Mouse (Mus musculus): ENCODE measurements around the gene Prlr. TPM values are rescaled to one million over a fixed set of nuclear protein-coding genes. Genes with fewer than 3 reads are reported as not detected.

The Prlr gene
- polyA plus RNA-seq, 1 experiment from 2014 or later, result 0.04 TPM

DNA sequence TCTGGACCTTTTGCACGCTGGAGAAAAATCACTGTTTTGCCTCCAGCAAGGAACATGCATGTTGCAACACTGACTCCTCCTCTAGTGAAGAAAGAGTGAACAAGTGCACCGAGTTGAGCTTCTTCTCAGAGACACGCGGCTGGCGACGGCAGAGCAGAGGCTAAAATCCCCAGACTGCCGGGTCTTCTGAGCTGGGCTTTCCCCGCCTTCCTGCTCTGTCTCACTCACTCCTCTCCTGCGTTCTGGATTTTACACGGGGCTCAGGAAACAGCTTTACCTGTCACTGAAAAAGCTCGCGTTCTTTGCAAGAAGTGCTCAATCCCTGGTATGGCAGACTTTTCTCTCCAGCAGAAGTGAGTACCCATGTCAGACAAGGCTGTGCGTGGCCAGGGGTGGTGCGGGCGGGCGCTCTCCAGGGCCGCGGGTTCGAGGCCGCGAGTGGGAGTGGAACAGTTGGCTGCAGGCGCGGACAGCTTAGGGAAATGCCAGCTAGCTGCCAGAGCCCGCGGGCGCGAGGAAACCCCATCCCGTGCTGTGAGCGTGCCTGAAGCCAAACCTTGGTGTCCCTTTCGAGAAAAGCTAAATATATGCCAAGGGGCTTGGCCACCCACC is 587 bp downstream of the Prlr start:
- Histone ChIP-seq H3K9me3 (ENCODE audit: low read depth, low read length) (no peaks in the 10 kb centered on the region), H3K27ac (ENCODE audit: low read depth) (no peak overlapping the region), H3K27me3 (ENCODE audit: insufficient read depth, low read length) (no peaks in the 10 kb centered on the region), H3K4me3 (ENCODE audit: low read depth, low read length) (peak overlapping the region; percentile 34), H3K4me2 (peak overlapping the region; percentile 67), H3K9ac (peak overlapping the region; percentile 32), H3K4me1 (ENCODE audit: insufficient read depth) (no peaks in the 10 kb centered on the region), H3K36me3 (ENCODE audit: insufficient read depth) (no peaks in the 10 kb centered on the region)
- DNase-seq (peak; percentile 34), ATAC-seq (ENCODE audit: insufficient read depth) (no peak)
- no peak for TF ChIP-seq CTCF (IDR thresholded peaks at IDR 0.05; ENCODE audit: low read depth)
- under 1% methylated on average over 30 of the region's 30 CpGs for WGBS

DNA sequence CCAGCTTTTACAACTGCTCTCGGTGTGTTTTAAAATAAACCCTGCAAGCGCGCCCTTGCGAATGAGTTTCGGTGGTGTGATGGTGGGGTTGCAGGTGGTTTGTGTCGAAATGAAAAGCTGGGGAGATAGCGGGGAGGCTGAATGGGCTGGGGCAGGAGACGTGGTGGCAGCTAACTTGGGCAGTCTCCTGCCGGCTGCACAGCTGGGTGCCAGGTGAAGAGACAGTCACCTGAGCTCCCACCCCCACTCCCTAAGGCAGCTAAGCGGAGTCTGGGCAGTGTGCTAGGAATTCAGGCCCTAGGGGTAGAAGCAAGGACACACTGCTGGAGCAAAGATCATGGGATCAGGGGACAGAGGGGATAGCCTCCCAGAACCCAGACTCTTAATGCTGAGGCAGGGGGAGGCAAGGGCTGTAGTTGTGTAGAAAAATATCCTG is 1.1 kb downstream of the Prlr start:
- Histone ChIP-seq H3K36me3 (ENCODE audit: insufficient read depth) (no peaks in the 10 kb centered on the region), H3K27ac (ENCODE audit: low read depth) (no peak overlapping the region), H3K27me3 (ENCODE audit: insufficient read depth, low read length) (no peaks in the 10 kb centered on the region), H3K9ac (peak overlapping the region; percentile 32), H3K4me1 (ENCODE audit: insufficient read depth) (no peaks in the 10 kb centered on the region), H3K9me3 (ENCODE audit: low read depth, low read length) (no peaks in the 10 kb centered on the region), H3K4me3 (ENCODE audit: low read depth, low read length) (peak overlapping the region; percentile 34), H3K4me2 (peak overlapping the region; percentile 67)
- TF ChIP-seq CTCF (IDR thresholded peaks at IDR 0.05; ENCODE audit: low read depth), result no peak
- WGBS, result 4% methylated on average over 10 of the region's 10 CpGs
- peak; percentile 2 for DNase-seq
- ATAC-seq (ENCODE audit: insufficient read depth), result no peak

DNA sequence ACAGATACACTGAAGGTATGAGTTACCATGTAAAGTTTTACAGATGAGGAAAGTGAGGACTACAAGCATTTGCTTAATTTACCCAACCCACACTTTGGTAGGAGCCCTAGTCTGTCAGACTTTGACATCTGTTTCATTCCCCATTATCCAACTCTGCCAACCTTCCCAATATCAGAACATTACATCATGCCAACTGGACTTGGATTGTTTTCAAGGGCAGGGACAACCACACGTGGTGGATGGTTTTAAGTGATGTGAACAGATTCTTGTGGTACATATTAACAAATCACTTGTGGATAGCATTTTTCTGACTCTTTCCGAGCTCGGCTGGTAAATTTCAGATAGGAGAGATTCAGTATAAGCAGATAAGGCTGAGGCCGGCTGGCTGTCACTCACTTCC is 3.7 kb downstream of the Prlr start:
- H3K36me3 ChIP-seq (ENCODE audit: insufficient read depth), result no peaks in the 10 kb centered on the region
- no peak for DNase-seq
- no peaks in the 10 kb centered on the region for H3K4me1 ChIP-seq (ENCODE audit: insufficient read depth)
- H3K27me3 ChIP-seq (ENCODE audit: insufficient read depth, low read length), result no peaks in the 10 kb centered on the region
- ATAC-seq (ENCODE audit: insufficient read depth), result no peak
- no peak overlapping the region for H3K9ac ChIP-seq
- no peak overlapping the region for H3K4me3 ChIP-seq (ENCODE audit: low read depth, low read length)
- H3K4me2 ChIP-seq, result no peak overlapping the region
- no peak overlapping the region for H3K27ac ChIP-seq (ENCODE audit: low read depth)
- no peak for TF ChIP-seq CTCF (IDR thresholded peaks at IDR 0.05; ENCODE audit: low read depth)
- no peaks in the 10 kb centered on the region for H3K9me3 ChIP-seq (ENCODE audit: low read depth, low read length)
- WGBS, result 52% methylated on average over 4 of the region's 4 CpGs

DNA sequence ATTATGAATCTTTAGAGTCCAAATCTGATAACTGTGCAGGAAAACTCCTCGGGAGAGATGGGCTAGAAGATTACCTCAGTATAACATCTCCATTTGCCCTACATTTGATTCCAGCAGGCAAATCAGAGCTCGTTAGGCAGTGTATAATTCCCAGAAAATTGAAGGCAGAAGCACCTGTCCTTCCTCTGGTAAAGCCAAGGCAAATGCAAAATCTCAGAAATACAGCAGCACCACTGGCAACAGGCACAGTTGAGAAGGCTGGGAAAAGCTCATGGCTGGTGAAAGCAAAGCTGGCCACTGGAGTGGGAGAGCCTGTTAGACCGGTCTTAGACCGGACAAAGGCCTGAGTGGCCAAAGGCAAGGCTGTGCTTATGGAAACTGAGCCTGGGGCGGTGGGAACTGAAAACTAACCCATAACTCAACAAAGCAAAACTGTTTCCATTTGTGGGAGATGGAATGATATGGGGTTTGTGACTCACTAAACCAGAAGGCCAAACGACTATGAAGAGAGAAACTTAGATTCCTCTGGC is 15.1 kb downstream of the Prlr start:
- WGBS, result 67% methylated on average over 6 of the region's 6 CpGs
- no peak for ATAC-seq (ENCODE audit: insufficient read depth)
- DNase-seq, result no peak
- Histone ChIP-seq H3K9me3 (ENCODE audit: low read depth, low read length) (no peaks in the 10 kb centered on the region), H3K4me2 (no peak overlapping the region), H3K36me3 (ENCODE audit: insufficient read depth) (no peaks in the 10 kb centered on the region), H3K27ac (ENCODE audit: low read depth) (no peak overlapping the region), H3K4me3 (ENCODE audit: low read depth, low read length) (no peak overlapping the region), H3K9ac (no peak overlapping the region), H3K4me1 (ENCODE audit: insufficient read depth) (no peaks in the 10 kb centered on the region), H3K27me3 (ENCODE audit: insufficient read depth, low read length) (no peaks in the 10 kb centered on the region)
- no peak for TF ChIP-seq CTCF (IDR thresholded peaks at IDR 0.05; ENCODE audit: low read depth)

DNA sequence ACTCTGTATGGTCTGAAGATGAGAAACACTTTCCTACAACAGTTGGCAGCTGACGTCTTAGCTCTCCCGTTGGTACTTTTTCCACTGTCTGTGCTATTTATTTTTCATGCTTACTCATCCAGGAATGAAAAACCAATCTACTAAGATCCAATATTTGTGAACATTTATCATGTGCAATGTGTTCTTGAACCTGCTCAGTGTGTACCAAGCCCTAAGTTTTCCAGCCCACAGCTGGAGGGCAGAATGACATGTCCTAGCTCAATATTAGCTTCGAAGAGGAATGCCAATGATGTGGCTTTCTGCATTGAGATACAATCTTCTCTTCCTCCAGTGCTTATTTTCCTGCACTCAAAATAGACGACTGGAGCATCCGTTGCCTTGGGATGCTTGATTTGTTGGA is 24.0 kb downstream of the Prlr start:
- no peak overlapping the region for H3K4me3 ChIP-seq (ENCODE audit: low read depth, low read length)
- H3K4me1 ChIP-seq (ENCODE audit: insufficient read depth), result no peaks in the 10 kb centered on the region
- H3K9ac ChIP-seq, result no peak overlapping the region
- no peak overlapping the region for H3K27ac ChIP-seq (ENCODE audit: low read depth)
- no peaks in the 10 kb centered on the region for H3K36me3 ChIP-seq (ENCODE audit: insufficient read depth)
- H3K9me3 ChIP-seq (ENCODE audit: low read depth, low read length), result no peaks in the 10 kb centered on the region
- TF ChIP-seq CTCF (IDR thresholded peaks at IDR 0.05; ENCODE audit: low read depth), result no peak
- ATAC-seq (ENCODE audit: insufficient read depth) (no peak), DNase-seq (no peak)
- H3K4me2 ChIP-seq, result no peak overlapping the region
- H3K27me3 ChIP-seq (ENCODE audit: insufficient read depth, low read length), result no peaks in the 10 kb centered on the region
- WGBS, result 78% methylated on average over 5 of the region's 5 CpGs

DNA sequence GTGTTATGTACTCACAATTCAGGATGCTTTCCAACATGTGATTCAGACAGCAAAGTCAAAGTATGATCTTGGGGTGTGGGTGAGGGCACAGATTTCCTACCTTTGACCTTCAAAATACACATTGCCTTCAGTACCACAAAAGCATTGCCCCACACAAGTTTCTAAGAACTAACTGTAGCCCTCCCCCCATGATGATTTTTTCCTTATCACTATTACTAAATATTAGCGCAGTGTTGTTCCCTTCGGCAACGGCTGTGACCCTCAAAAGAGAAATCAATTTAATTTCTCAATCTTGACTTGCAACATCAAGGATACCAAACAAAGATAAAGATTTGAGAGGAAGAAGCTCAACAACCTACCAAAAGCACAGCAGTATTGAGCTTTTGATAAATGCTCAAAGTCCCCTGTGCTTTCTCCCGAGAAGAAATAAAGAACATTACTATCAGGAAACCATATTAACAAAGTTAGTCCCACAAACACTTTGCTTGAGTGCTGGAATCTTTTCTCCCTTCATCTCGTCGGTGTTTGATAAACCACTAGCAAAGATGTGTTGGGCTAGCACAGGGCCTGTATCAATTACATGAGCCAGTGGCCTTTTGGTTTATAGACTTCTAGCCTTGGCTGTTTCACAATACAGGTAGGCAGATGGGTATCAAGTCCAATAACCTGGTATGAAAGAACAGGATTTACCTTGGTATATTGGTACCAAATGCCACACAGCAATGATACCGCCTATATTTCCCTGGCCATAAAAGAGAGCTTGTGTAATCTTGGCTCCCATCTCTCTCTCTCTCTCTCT is 25.7 kb downstream of the Prlr start:
- DNase-seq (no peak), ATAC-seq (ENCODE audit: insufficient read depth) (no peak)
- 83% methylated on average over 7 of the region's 7 CpGs for WGBS

DNA sequence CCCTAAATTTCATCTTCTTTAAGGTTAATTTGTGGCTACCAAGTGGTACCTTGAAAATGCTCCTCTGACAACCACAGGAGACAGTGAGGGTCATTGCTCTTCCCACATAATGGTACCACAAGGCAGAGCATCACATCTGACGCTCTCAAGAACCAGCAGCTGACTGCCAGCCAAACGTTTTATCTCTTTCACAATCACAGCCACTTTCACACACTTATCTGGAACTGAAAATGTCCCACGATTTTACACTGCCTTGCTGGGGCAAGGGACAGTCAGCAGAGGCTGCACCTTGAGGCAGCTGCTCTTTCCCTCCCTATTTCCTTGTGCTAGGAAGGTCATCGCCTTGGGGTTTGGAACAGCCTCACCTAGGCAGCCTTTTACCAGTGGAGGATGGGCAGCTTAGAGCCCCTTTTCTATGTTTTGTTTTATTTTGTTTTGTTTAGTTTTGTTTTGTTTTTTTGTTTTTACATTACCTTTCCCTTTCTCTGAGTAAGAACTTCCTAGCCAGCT is 33.3 kb downstream of the Prlr start:
- no peak overlapping the region for H3K27ac ChIP-seq (ENCODE audit: low read depth)
- no peak for DNase-seq
- TF ChIP-seq CTCF (IDR thresholded peaks at IDR 0.05; ENCODE audit: low read depth), result no peak
- no peak overlapping the region for H3K9ac ChIP-seq
- H3K4me2 ChIP-seq, result no peak overlapping the region
- H3K4me1 ChIP-seq (ENCODE audit: insufficient read depth), result no peaks in the 10 kb centered on the region
- no peaks in the 10 kb centered on the region for H3K36me3 ChIP-seq (ENCODE audit: insufficient read depth)
- H3K27me3 ChIP-seq (ENCODE audit: insufficient read depth, low read length), result no peaks in the 10 kb centered on the region
- 36% methylated on average over 4 of the region's 4 CpGs for WGBS
- no peak overlapping the region for H3K4me3 ChIP-seq (ENCODE audit: low read depth, low read length)
- H3K9me3 ChIP-seq (ENCODE audit: low read depth, low read length), result no peaks in the 10 kb centered on the region
- ATAC-seq (ENCODE audit: insufficient read depth), result no peak

More for the DNA sequence above, 25.7 kb downstream of the Prlr start:
- Histone ChIP-seq H3K4me2 (no peak overlapping the region), H3K27me3 (ENCODE audit: insufficient read depth, low read length) (no peaks in the 10 kb centered on the region), H3K27ac (ENCODE audit: low read depth) (no peak overlapping the region), H3K9ac (no peak overlapping the region), H3K4me3 (ENCODE audit: low read depth, low read length) (no peak overlapping the region), H3K4me1 (ENCODE audit: insufficient read depth) (no peaks in the 10 kb centered on the region), H3K36me3 (ENCODE audit: insufficient read depth) (no peaks in the 10 kb centered on the region), H3K9me3 (ENCODE audit: low read depth, low read length) (no peaks in the 10 kb centered on the region)
- no peak for TF ChIP-seq CTCF (IDR thresholded peaks at IDR 0.05; ENCODE audit: low read depth)

Measured in lung, embryonic 14.5 days (tissue).